8 mouse cellular contexts compared by ENCODE assay signal in genomic region chr9:66465087-66465486, GRCm38 (mm10). TPM values are rescaled to one million over a fixed set of nuclear protein-coding genes. Genes with fewer than 3 reads are reported as not detected.
DNase-seq lines count a peak whose midpoint lies in the region; ATAC-seq and TF ChIP-seq lines count a peak whose summit lies in the region.

No protein-coding gene starts in this region.

- no peak for TF ChIP-seq POLR2A in thymus, adult 2 months (IDR thresholded peaks at IDR 0.05; ENCODE audit: control insufficient read depth, extremely low read depth, insufficient read depth, low read length, poor library complexity)

- H3K9ac ChIP-seq in hindbrain, embryonic 14.5 days, result no peak overlapping the region
- H3K9ac ChIP-seq in hindbrain, embryonic 12.5 days, result no peak overlapping the region
- H3K9ac ChIP-seq in lung, postnatal 0 days (replicated peaks; ENCODE audit: low read depth), result no peak overlapping the region

- H3K4me1 ChIP-seq in hindbrain, embryonic 14.5 days (replicated peaks; ENCODE audit: control insufficient read depth, insufficient read depth, low read length), result no peaks in the 10 kb centered on the region
- no peaks in the 10 kb centered on the region for H3K4me1 ChIP-seq in hindbrain, embryonic 12.5 days
- no peaks in the 10 kb centered on the region for H3K4me1 ChIP-seq in thymus, adult 2 months (replicated peaks; ENCODE audit: control insufficient read depth, insufficient read depth, low read length)
- H3K4me1 ChIP-seq in lung, postnatal 0 days (ENCODE audit: insufficient read depth, low read depth, low read length), result no peaks in the 10 kb centered on the region

- H3K9me3 ChIP-seq in hindbrain, embryonic 14.5 days (ENCODE audit: control insufficient read depth, low read length), result no peaks in the 10 kb centered on the region
- H3K9me3 ChIP-seq in hindbrain, embryonic 12.5 days (replicated peaks), result no peaks in the 10 kb centered on the region
- H3K9me3 ChIP-seq in lung, postnatal 0 days (ENCODE audit: low read length), result no peaks in the 10 kb centered on the region

- DNase-seq in hindbrain, embryonic 14.5 days (ENCODE audit: low spot score), result peak; percentile 68
- peak; percentile 49 for DNase-seq in thymus, adult 2 months
- DNase-seq in thymus, adult 18-20 months, result no peak
- DNase-seq in c-Kit-positive CD71-positive TER-119-negative erythroid progenitor cells, embryonic 14.5 days (ENCODE audit: low read depth), result peak; percentile 52
- DNase-seq in lung, postnatal 0 days (ENCODE audit: low spot score), result peak; percentile 69
- no peak for DNase-seq in ovary, adult 18-20 months (ENCODE audit: low spot score)
- DNase-seq in gastrocnemius, postnatal 4 days (ENCODE audit: low spot score in 2 of 2), result no peak

- no peak overlapping the region for H3K4me2 ChIP-seq in hindbrain, embryonic 14.5 days (replicated peaks)
- no peak overlapping the region for H3K4me2 ChIP-seq in hindbrain, embryonic 12.5 days (replicated peaks)
- H3K4me2 ChIP-seq in lung, postnatal 0 days (replicated peaks; ENCODE audit: low read depth, low read length), result no peak overlapping the region

- H3K36me3 ChIP-seq in hindbrain, embryonic 14.5 days (replicated peaks; ENCODE audit: control insufficient read depth, insufficient read depth), result peaks cover 79% of the 10 kb centered on the region
- peaks cover 44% of the 10 kb centered on the region for H3K36me3 ChIP-seq in hindbrain, embryonic 12.5 days
- H3K36me3 ChIP-seq in thymus, adult 2 months (ENCODE audit: control insufficient read depth, insufficient read depth, low read length), result peaks cover 39% of the 10 kb centered on the region
- H3K36me3 ChIP-seq in lung, postnatal 0 days (ENCODE audit: insufficient read depth, low read length), result peaks cover 22% of the 10 kb centered on the region; the same call in 1 of the 2 replicates

- TF ChIP-seq CTCF in thymus, adult 2 months (IDR thresholded peaks at IDR 0.05; ENCODE audit: borderline replicate concordance, control insufficient read depth, extremely low read depth, insufficient read depth, low read length, poor library complexity), result no peak
- peak; percentile 75 for TF ChIP-seq CTCF in lung, postnatal 0 days (IDR thresholded peaks at IDR 0.05)

- no peak overlapping the region for H3K27ac ChIP-seq in hindbrain, embryonic 14.5 days
- H3K27ac ChIP-seq in hindbrain, embryonic 12.5 days, result no peak overlapping the region
- no peak overlapping the region for H3K27ac ChIP-seq in thymus, adult 2 months (ENCODE audit: control insufficient read depth, insufficient read depth, low read length)
- no peak overlapping the region for H3K27ac ChIP-seq in lung, postnatal 0 days (ENCODE audit: low read length)

- H3K4me3 ChIP-seq in hindbrain, embryonic 14.5 days (replicated peaks; ENCODE audit: low read length), result no peak overlapping the region
- H3K4me3 ChIP-seq in hindbrain, embryonic 12.5 days, result no peak overlapping the region
- H3K4me3 ChIP-seq in thymus, adult 2 months (ENCODE audit: control insufficient read depth, insufficient read depth, low read length), result no peak overlapping the region
- no peak overlapping the region for H3K4me3 ChIP-seq in lung, postnatal 0 days (ENCODE audit: low read depth, low read length)

- 59% methylated on average over 4 of the region's 4 CpGs for WGBS in hindbrain, embryonic 14.5 days
- WGBS in hindbrain, embryonic 12.5 days, result 55% methylated on average over 4 of the region's 4 CpGs
- WGBS in thymus, adult 2 months, result 63% methylated on average over 4 of the region's 4 CpGs
- WGBS in lung, postnatal 0 days, result 54% methylated on average over 4 of the region's 4 CpGs

- H3K27me3 ChIP-seq in hindbrain, embryonic 14.5 days (ENCODE audit: control insufficient read depth, insufficient read depth, low read length), result no peaks in the 10 kb centered on the region
- H3K27me3 ChIP-seq in hindbrain, embryonic 12.5 days, result no peaks in the 10 kb centered on the region
- no peaks in the 10 kb centered on the region for H3K27me3 ChIP-seq in thymus, adult 2 months (ENCODE audit: control insufficient read depth, insufficient read depth, low read length)
- H3K27me3 ChIP-seq in lung, postnatal 0 days (replicated peaks; ENCODE audit: insufficient read depth, low read length), result no peaks in the 10 kb centered on the region

- ATAC-seq in hindbrain, embryonic 14.5 days (ENCODE audit: low FRiP score), result no peak
- no peak for ATAC-seq in hindbrain, embryonic 12.5 days (ENCODE audit: low FRiP score)
- ATAC-seq in lung, postnatal 0 days, result no peak

- TF ChIP-seq EP300 in lung, postnatal 0 days (IDR thresholded peaks at IDR 0.05), result no peak

RNA-seq across cellular contexts. Expression of gene Fbxl22, which starts 49.3 kb away (rescaled TPM):
- polyA plus RNA-seq in hindbrain, embryonic 14.5 days (2014; fragmentation: Nextera tagmentation; extraction: Ambion mirVana), result 0.92 and 1.0 TPM in 2 replicates
- 1.9 and 2.8 TPM in 2 replicates for polyA plus RNA-seq in hindbrain, embryonic 12.5 days (2016; fragmentation: Nextera tagmentation; extraction: Ambion mirVana)
- 7.6 and 10.2 TPM in 2 replicates for polyA plus RNA-seq in thymus, adult 2 months (2012; rRNA removed)
- polyA plus RNA-seq in lung, postnatal 0 days (2015; fragmentation: Nextera tagmentation; extraction: Ambion mirVana), result 3.4 and 3.6 TPM in 2 replicates
- total RNA-seq in gastrocnemius, postnatal 4 days (2021), result 10 to 100 TPM; 16.9 to 27.6 TPM

Comparison
In these comparisons a context has a peak if more than half of its experiments do, and no peak if none do; other contexts are left out.
1. DNase-seq: peak in hindbrain, embryonic 14.5 days (single experiment), thymus, adult 2 months (single experiment), c-Kit-positive CD71-positive TER-119-negative erythroid progenitor cells, embryonic 14.5 days (single experiment) and lung, postnatal 0 days (single experiment); none in thymus, adult 18-20 months (0 of 2), ovary, adult 18-20 months (single experiment) and gastrocnemius, postnatal 4 days (0 of 2).